Mouse (Mus musculus): ENCODE data around the gene Eps8l2.

The Eps8l2 gene

DNA sequence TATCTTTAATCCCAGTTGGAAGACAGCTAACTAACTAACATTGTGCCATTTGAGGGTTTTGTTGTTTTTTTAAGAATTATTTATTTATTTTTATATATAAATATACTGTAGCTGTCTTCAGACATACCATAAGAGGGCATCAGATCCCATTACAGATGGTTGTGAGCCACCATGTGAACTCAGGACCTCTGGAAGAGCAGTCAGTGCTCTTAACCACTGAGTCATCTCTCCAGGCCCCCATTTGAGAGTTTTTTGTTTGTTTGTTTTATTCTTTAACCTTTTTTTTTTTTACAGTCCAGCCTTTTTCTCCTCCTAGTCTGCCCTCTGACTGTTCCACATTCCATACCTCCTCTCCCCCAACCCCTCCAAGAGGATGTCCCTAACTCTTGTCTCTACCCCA is 8.0 kb upstream of the Eps8l2 start:
- in situ Hi-C loops (cut with MboI), result no loop called here

DNA sequence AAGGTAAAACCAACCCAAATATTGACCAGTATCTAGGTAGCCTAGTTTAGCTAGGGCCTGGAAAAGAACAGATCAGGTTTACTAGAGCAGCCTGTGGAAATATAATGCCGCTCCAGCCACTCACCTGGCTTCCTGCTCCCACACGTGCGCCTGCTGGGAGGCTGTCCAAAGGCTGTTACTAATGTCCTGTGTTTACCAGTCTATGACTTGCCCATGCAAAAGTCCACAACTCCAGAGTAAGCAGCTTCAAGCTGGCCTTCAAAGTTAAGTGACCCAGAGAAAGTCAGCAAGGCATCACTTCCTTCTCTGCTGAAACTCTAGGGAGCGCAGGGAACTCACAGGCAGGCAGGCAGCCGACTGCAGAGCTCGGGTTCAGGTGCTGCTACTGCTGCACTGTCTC is 6.7 kb upstream of the Eps8l2 start:
- in situ Hi-C loops (cut with MboI), result no loop called here

DNA sequence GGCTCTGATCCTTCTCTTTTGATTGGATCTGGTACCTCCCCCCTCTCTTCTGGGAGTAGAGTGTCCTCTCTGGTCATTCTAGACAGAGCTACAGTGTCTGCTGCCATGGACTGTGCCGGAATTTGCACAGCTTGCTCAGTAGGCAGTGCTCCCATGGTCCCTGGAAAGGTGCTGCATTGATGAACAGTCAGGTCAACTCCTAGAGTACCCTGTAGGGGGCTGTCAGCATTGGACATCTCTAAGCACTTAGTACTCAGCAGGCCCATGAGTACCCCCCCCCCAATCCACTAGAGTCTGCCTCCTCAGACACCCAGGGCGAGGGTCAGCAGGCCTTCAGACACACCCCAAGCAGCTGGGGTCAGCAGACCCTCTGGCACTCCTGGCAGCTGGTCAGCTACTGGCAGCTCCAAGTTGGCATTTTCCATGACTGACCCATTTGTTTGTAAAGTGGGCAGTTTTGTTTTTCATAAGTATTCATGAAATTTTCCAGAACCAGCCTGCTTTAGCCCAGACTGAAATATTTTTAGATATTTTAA is 3.6 kb upstream of the Eps8l2 start:
- in situ Hi-C loops (cut with MboI), result no loop called here

DNA sequence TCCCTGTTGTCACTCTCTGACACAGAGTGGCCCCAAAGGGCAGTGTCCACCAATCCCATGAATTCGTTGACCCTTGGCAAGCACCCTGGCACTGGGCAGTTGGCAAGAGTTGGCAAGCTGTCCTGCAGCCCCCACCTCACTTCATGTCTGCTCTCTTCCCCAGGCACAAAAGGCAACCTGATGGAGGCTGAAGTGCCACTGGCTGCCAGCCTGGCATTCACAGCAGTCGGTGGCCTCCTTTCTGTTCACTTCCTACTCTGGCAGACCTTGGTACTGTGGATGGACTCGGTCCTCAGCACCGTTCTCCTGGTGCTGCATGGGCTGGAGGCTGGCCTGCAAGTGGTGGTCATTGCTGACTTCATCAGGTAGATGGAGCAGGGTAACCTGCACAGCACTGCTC is 3.0 kb upstream of the Eps8l2 start:
- in situ Hi-C loops (cut with MboI), result no loop called here

DNA sequence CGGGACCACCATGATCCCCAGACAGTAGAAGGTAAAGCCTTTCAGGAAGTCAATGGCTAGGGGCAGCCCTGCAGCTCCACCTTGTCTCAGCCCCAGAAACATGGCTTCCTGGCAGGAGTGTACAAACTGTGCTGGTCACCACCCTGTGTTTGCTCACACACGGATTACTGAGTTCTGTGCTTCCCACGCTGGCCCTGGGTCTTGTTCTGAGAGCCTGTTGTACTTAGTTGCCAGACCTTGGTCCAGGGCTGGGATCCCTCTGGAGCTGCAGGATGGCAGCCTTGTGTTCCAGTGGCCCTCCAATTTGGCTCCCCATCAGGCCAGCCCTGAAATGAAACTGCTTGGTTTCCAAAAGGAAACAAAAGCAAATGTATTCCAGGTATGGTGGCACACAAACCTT is 2.4 kb upstream of the Eps8l2 start:
- in situ Hi-C loops (cut with MboI), result no loop called here

DNA sequence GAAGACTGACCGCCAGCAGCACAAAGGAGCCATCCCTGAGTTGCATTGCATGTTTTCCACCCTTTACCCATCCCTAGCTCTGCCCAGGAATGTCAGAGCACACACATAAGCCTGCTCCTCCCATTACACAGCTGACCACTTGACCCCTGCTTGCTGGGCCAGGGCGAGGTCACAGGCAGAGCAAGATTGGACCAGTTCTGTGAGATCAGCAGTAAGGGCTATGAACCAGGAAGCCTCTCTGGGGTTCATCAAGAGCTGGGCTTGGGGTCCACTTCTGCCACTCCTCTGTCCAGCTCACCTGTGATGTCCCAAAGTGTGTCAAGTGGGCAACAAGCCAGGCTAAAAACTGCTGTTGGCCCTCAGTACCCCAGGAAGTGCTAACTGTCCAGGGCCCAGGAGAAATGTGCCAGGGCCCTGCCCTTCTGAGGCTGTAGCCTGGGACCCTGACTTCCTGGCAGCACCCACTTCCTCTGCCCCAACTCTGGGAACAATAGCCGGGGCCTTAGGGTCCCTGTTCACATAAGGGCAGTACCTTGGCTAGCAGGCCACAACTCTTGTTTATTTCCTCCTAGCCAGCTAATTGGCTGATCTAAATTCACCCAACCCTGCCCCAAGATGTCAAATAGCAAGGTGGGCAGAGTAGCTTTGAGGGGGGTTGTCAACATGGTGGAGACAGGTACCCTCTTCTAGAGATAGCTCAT is 814 bp upstream of the Eps8l2 start:
- in situ Hi-C loops (cut with MboI), result no loop called here

DNA sequence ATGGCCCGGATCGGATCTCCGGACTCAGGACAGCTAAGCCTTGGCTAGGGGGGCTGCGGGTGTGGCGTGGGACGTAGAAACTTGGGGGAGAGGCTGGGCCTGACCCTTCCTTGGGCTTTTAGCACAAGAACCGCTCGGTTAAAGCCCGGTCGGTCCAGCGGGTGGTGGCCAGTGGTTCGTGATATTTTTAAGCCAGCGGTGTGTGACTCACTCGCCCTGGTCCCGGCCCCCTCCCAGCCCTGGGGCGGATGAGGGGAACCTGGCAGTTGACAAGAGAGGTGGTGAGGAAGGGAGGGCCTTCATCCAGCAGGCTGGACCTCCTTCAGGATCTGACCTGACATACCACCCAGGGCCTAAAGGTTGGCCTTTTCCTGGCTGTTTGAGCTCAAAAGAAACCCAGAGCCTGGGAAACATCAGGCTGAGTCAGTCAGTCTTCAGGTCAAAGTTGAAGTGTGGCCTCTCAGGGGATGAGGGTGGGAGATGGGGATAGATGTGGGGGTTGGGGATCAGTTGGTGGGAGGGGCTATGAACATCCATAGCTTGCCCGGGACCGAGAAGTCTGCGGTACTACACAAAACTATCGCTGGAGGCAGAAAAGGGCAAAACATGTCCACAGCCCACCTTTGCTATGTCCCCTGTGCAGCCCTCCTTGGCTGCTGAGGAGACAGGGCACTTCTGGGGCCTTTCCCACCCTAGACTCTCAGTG is 688 bp downstream of the Eps8l2 start:
- in situ Hi-C loops (cut with MboI), result no loop called here

DNA sequence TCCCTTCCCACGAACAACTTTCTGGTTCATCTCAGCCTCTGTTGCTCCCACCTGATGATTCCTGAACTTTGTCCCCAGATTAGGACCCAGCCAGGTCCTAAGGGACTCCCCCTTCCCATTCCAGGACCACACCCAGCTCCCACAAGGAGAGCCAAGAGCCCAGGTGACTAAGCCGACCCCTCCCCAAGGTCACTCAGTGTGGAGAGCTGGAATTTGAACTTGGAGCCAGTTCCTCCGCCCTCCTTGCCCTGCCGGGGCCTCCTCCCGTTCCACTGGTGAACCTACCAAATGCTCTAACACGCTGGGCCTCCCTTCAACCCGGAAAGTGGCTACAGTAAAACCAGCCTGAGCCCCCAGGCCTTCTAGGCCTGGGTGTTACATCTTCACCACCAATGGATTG is 1.3 kb downstream of the Eps8l2 start:
- in situ Hi-C loops (cut with MboI), result no loop called here

DNA sequence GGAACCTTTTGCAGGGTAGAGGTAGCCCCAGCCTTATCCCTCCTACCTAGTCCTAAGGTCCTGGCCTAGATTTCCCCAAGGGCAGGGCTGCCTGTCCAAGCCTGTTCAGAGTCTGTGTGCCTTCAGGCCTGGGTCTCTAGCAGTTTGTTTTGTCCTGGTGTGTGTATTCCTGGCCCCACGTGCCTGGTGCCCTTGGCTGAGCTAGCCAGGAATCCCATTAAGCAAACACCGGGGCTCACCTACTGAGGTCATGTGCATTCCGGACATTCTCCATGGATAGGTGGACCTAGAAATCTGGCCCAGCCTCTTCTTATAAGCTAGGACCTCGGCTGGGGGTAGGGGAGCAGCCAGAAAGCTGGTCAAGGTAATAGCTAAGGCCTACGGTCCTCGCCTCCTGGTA is 1.8 kb downstream of the Eps8l2 start:
- in situ Hi-C loops (cut with MboI), result no loop called here

DNA sequence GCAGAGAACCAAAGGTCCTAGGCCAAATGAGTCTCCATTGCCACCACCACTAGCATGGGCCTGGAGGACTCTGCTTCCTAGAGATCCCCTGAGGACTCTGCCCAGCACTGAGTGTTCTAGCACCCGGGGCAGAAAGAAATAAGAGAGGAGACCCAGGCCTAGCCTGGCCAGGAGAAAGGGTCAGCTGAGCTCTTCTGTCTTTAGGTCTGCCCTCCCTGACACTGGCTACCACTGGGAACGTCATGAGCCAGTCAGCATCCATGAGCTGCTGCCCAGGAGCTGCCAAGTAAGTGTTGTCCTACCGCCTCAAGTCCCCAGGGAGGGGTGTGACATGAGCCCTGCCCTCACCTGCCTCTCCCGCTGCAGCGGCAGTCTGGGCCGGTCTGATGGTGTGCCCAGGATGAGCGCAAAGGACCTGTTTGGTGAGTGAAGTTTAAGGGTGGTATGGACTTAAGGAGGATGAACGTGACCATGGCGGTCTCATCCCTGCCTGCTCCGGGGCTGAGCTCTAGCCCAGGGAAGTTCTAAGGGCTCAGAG is 3.1 kb downstream of the Eps8l2 start:
- in situ Hi-C loops (cut with MboI), result no loop called here

DNA sequence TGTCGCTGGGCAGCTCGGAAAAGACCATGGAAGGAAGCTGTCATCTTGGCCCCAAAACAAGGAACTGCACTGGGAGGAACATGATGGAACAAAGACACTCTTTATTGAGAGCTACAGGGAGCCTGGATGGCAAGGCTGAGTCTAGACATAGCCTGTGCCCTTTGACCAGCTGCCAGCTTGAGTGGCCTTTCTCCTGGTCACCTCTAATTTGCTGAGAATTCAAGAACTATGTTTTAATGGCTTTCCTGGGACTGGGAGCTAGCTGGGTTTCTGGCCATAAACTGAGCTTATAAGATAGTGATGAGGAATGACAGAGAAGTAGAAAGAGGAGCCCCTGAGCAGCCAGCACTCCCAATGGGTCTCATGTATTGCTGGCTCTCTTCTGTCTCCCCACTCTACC is 4.5 kb downstream of the Eps8l2 start:
- in situ Hi-C loops (cut with MboI), result no loop called here

DNA sequence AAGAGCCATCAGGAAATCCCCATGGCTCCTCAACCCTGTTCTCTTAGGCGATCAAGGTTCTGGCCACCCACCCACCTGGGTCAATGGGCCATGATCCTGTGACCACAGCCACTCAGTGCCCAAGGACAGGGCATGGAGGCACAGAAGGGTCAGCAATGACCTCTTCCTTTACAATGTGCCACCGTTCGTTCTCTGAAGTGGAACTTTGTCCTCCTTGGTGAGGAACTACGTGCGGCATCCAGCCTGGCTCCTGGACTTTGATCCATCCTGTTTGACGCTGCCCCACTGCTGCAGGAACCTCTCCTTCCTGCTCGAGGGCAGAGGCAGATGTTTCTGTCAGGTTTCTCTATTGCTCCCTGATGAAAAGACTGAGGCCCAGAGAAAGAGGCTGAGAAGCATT is 5.0 kb downstream of the Eps8l2 start:
- in situ Hi-C loops (cut with MboI), result no loop called here

DNA sequence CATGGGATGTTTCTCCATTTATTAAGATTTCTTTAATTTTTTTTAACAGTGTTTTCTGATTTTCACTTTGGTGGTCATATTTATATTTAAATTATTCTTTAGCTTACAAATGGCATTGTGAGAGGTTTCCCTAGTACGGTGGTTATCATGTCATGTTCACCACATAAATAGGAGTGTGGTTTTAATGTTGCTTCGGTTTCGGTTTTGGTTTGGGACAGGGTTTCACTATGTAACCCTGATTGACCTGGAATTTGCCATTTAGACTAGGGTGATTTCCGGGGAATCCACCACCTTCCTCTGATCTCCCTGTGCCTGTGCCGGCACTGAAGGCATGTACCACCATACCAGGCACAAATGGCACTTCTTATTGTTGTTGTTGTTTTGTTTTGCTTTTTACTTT is 6.1 kb downstream of the Eps8l2 start:
- in situ Hi-C loops (cut with MboI), result no loop called here

DNA sequence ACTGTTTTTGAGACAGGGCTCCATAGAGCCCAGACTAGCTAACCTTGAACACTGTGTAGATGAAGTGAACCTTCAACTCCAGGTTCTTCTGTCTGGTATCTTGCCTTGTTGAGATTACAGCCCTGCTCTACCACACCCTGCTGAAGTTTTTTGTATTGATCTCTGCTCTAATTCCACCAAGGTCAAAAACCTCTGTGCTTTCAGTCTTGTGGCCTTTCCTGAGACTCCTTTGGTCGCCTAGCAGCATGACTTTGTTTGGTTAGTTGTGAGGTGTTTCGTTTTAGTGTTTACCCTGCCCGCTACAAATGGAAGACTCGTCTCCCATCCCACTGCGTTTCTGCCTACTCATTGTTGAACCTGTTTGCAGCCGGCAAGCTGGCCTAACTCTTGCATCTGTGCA is 12.4 kb downstream of the Eps8l2 start:
- in situ Hi-C loops (cut with MboI), result no loop called here

DNA sequence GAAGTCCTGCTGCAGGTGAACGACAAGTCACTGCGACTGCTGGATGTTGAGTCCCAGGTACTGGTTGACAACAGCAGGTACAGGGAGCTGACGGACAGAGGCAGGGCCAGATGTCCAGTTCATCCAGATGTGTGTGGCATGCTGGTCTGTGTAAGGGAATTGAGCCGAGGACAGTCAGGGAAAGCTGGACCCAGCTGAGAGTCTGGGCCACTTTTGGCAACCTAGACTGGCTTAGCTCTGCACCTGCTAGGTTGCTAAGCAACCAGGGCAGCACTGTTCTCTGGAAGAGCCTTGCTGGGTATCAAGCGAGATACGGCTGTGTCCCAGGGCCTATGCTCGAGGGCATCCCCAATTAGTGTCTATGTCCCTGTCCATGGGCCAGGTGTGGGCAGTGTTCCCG is 16.4 kb downstream of the Eps8l2 start:
- in situ Hi-C loops (cut with MboI), result no loop called here

DNA sequence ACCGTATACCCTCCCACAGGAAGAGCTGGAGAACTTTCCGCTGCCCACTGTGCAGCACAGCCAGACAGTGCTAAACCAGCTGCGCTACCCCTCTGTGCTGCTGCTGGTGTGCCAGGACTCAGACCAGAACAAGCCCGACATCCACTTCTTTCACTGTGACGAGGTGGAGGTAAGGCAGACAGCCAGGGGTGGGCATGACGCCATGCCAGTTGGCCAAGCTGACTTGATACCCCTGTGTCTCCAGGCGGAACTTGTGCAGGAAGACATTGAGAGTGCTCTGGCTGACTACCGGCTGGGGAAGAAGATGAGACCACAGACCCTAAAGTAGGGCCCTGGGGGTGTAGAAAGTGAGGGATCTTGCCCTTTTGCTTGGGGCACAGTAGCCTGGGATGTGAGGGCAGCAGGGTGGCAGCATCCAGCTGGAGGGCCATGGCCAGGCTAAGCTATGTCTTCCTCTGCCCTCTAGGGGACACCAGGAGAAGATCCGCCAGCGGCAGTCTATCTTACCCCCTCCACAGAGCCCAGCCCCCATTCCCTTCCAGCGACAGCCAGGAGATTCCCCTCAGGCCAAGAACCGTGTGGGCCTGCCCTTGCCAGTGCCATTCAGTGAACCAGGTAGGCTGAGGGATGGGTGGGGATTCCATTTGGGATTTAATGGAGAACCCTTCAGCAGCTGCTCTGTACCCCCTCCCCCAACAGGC is 17.1 kb downstream of the Eps8l2 start:
- in situ Hi-C loops (cut with MboI), result no loop called here

DNA sequence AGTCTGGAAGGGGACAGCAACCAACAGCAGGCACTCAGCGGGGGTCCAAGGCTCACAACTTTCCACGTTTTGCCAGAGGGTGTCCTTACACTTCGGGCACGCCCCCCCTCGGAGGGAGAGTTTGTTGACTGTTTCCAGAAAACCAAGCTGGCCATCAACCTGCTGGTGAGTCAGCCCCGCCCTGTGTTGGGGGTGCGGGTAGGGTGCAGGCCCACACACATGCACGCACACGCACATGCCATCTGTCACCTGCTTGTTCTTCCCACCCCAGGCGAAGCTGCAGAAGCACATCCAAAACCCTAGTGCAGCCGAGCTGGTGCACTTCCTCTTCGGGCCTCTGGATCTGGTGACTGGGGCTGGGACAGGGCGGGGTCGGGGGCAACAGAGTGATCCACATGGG is 18.3 kb downstream of the Eps8l2 start:
- in situ Hi-C loops (cut with MboI), result no loop called here

DNA sequence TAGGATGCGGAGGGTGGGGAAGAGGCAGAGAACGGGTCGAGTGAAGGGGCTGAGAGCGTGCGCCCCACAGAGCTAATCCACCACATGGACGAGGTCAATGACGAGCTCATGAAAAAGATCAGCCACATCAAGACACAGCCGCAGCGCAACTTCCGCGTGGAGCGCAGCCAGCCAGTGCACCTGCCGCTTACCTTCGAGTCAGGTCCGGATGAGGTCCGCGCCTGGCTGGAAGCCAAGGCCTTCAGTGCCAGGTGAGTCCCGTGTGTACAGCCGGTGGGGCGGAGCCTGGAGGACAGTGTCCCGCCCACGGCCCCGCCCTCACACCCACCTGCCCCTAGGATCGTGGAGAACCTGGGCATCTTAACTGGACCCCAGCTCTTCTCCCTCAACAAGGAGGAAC is 22.8 kb downstream of the Eps8l2 start:
- in situ Hi-C loops (cut with MboI), result no loop called here

DNA sequence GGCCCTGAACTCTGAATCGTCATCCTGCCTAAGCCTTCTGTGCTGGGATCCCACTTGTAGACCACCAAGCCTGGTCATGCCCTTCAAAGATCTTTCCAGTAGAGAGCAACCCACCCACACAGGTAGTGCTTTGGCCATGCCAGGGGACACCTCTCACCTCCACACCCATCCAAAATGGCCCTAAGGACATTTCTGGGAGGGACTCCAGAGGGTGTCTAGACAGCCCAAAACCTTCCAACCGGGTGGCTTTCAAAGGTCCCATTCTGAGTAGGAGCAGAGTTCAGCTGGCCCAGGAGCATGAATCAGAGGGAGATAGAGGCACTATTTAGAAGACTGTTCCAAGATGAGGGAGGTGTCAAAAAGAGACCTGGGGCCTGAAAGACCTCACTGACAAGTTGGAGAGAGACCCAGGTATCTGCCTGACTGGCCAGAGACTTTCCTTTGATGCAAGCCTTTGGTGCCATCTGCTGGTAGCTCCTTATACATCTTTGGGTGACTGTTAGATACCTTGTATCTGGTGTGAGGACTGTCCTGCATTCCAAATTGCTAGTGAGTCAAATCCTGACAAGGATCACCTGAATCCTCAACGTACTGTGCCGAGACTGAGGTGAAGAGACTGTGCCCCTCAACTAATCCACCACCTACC is 24.5 kb downstream of the Eps8l2 start:
- in situ Hi-C loops (cut with MboI), result no loop called here

DNA sequence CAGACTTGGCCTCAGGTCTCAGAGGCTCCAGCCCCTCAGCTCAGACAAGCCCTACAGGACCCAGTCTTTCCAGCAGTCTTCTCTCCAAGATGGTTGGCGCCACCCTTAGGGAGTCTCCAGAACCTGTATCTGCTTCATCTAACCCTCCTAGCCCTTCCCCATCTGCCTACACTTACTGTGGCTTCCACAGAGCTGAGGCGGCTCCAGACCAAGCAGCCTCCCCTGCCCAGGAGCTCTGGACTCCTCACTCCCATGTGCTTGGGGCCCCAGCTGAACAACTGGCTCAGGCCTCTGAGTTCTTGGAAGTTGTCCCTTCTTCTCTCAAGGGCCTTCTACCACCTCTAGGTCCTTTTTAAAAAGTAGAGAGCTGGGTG is 25.1 kb downstream of the Eps8l2 start:
- in situ Hi-C loops (cut with MboI), result no loop called here

DNA sequence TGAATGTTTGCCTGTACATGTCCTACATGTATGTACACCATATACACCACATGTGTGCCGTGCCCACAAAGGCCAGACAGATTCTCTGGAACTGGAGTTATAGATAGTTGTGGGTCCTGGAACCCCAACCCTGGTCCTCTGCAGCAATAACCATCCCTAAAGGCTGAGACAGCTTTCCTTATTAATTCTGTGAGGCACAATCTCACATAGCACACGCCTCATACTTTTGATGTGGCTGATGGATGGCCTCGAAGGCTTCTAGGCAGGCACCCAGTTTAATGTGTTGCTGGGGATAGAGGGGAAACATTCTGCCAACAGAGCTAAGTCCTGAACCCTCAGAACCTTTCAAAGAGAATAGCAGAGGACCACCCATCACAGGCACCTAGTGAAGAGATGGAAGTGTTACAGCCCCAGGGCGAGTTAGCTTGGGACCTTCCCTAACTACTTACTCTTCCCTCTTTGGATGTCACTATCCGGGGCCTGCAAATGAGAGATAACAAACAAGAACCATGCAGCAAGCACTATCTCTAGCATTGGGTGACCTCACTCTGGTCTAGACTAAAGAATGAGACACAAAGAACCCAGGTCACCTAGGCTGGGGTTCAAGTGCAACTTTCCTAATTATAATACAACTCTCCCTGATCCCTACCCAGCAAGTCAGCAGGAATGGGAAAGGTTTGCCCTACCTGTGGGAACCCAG is 25.8 kb downstream of the Eps8l2 start:
- in situ Hi-C loops (cut with MboI), result no loop called here

DNA sequence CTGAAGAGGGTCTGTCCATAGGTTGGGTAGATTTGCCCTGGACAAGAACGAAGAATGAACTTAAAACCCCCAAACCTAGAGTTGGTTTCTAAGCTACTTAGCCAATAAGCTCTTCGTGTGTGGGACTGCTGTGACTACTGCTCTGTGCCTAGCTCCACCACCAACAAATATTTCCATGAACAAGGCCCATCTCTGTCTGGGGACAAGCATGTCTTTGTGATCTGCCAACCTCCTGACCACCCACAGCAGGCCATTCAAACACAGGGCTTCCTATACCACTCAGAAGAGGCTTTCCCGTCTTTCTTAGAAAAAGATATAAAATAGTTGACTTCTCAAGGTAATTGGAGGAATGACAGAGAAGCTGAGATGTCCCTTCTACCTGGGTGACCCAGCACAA is 26.4 kb downstream of the Eps8l2 start:
- in situ Hi-C loops (cut with MboI), result no loop called here

Data from mature B cell (primary cell).